Mouse (Mus musculus) lung, adult 2 months (tissue): Measurements from ENCODE around the gene Snx29.
"Not testable (repeated sequence)": the region's sequence is repeated elsewhere in the genome, so short reads cannot be mapped to it uniquely, and the experiment has no call there.

Experiments used
- CTCF ChIP-seq: fragments of 200-500 bp; IDR thresholded peaks from 2 replicates; pipeline ENCODE4 v1.5.1; 2011; ENCODE audit warnings: mild to moderate bottlenecking, low read length, control low read depth; ENCODE audit not compliant: insufficient read depth
- POLR2A ChIP-seq: fragments of 200-500 bp; IDR thresholded peaks from 2 replicates; pipeline ENCODE4 v1.6.1; 2011; ENCODE audit warnings: low read depth, mild to moderate bottlenecking, control low read depth, low read length, borderline replicate concordance; ENCODE audit errors: extremely low read depth

DNA sequence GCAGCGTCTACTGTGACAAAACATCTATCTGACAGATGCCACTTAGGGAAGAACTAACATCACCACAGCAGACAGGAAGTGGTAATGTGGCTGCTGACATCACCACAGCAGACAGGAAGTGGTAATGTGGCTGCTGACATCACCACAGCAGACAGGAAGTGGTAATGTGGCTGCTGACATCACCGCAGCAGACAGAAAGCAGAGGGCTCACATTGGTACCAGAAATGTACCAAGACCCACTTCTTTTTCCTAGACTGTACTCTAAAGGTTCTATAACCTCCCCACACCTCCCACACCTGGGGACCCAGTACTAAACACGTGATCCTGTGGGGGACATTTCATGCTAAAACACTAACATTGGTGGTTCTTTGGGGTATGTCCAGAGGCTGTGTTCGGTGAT is 126.0 kb downstream of the Snx29 start:
- not testable (repeated sequence) for TF ChIP-seq CTCF, POLR2A
